Mouse (Mus musculus): Measurements from ENCODE around the gene Clcn2.

Clcn2 gene

DNA sequence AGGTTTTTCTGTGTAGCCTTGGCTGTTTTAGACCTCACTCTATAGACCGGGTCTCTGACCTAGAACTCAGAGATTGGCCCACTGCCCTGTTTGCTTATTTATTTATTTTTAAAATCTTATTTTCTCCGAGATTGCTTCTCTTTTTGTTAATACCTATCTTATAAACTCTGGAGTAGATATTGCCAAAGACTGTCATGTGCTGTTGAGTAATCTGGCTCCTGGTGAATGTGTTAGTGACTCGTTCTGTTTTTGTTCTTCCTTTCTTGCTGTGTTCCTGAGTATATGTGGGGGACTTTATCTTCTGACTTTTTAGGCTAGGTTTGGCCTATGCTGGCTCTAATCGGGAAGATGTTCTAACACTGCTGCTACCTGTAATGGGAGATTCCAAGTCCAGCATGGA, 59.9 kb downstream of the Clcn2 start:
- DNase-seq (ENCODE audit: low read depth, low spot score), result no peak

DNA sequence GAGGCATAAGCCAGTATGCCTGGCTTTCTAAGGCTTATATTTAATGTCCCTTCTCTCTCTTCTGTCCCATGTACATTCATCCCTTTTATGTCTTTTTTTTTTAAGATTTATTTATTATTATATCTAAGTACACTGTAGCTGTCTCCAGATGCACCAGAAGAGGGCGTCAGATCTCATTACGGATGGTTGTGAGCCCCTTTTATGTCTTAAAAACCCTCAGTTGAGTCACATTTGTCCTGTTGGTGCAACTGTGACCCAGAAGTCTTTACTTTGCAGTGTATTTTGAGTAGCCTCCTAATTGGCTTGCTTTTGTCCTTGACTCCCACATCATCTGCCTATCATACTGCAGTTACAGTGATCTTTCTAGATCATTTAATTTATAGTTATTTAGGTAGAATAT, 64.2 kb downstream of the Clcn2 start:
- no peak for DNase-seq (ENCODE audit: low read depth, low spot score)
